Mouse (Mus musculus) lung, adult 2 months (tissue): Measurements from ENCODE around the gene Ptprd.

Experiments
- CTCF ChIP-seq: fragments of 200-500 bp; IDR thresholded peaks from 2 replicates; pipeline ENCODE4 v1.5.1; 2011; ENCODE audit warnings: mild to moderate bottlenecking, low read length, control low read depth; ENCODE audit not compliant: insufficient read depth
- POLR2A ChIP-seq: fragments of 200-500 bp; IDR thresholded peaks from 2 replicates; pipeline ENCODE4 v1.6.1; 2011; ENCODE audit warnings: low read depth, mild to moderate bottlenecking, control low read depth, low read length, borderline replicate concordance; ENCODE audit errors: extremely low read depth

DNA sequence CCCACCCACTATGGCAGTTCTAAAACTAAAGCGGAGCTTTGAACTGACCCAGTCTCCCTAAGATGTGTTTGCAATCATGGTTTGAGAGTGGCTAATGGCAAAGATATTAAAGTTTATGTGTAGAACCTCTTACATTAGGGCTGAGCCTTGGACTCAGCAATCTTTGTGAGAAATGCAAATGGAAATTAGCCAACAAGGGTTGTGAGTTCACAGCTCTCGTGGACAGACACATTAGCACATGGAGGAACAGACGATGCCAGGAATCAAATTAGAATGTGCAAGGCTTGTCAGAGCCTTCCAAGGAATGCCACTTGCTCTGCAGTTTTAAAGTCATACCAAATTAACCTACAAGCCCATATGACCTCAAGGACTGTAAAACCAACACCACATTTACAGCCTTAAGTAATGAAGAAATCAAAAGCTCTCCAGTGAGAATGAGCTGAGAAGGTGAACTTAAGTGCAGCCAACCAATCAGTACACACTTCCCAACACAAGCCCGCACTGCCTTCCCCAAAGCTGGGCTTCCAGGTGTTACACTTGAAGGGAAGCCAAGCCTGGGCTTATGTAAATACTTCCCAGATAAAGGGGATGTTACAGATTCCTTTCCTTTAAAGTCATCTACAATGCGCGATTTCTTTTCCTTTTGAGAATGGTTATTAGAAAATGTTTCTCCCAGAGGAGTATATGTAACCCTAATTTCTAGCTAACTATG lies 2258.3 kb downstream of the Ptprd start:
- TF ChIP-seq POLR2A, result no peak
- TF ChIP-seq CTCF, result no peak
